Mouse (Mus musculus) spleen, postnatal 10 days (tissue): Measurements from ENCODE around the gene Mesp1.
"Not testable (repeated sequence)": the region's sequence is repeated elsewhere in the genome, so short reads cannot be mapped to it uniquely, and the experiment has no call there.

Experiments used
- DNase-seq, 2 experiments: peaks; one replicate each; pipeline ENCODE4 v3.0.0; 2021 to 2022; ENCODE audit warnings: low spot score in 2 of 2

The Mesp1 gene

DNA sequence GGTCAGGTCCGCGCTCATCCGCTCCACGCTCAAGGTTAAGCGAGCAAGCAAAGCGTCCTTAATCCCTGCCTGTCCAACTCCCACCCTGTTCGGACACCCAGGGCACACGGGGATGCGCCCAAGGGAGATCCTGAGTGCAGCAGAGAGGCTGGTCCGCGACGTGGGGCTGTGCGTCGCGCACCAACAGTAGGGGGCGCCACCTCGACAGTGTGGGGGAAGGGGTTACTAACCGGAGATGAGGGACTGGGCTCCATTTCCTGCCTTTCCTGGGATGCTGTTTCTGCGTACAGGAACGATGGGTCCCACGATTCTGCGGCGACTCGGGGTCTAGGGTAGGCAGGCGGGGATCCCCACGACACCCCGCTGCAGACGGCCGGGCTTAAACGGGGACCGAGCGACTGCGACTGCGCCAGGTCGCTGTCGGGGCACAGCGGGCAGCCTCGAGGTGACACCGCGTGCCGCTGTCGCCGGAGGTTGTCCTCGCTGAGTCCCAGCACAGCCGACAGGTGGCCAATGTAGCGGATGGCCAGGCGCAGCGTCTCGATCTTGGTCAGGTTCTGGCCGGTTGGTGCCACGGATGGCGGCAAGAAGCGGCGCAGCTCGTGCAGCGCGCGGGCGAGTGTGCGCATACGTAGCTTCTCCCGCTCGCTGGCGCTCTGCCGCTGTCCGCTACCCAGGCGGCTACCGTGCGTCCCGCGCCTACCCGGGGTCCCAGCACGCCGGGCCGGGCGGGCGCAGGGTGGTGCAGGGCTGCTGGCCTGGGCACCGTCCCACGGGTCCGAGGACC is 760 bp downstream of the Mesp1 start:
- DNase-seq, result peak in 1 of 2 experiments; percentile 50

DNA sequence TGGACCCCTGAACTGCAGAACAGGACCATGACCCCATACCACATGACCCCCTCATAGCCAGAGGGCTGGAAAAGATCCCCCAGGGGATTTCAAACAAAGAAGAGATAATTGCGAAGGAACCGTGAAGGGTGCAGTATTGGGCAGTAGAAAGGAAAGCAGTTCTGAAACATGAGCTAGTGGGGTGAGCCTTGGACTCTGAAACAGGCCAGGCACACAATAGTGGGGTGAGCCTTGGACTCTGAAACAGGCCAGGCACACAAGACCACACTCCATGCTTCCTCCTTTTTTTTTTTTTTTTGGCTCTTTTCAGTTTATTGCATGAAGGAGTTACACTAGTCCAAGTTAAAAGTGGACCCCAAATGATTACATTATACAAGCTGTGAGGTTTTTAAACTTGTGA is 3.8 kb downstream of the Mesp1 start:
- DNase-seq, result not testable (repeated sequence)

DNA sequence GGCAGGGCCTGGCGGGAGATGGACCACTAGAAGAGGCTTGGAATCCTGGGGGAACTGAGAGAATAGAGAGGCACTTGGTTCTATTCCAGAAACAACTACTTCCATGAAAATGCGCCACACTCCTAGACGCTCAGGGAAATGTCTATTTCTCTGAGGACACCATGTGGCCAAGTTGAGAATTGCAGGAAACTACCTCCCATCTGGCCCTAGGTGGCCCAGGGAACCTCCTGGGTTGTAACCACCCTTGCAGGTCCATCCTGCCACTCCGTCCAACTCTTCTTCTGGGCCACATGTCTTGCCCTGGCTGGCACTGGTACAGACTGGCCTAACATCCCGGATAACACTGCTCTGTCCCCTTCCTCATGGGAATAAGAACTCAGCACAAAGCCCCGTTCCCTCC is 7.3 kb downstream of the Mesp1 start:
- peak; percentile 45 to 74 for DNase-seq

GRCm38 (mm10) chr7:79782516-79782855 is 11.1 kb downstream of the Mesp1 start:
- DNase-seq, result no peak

DNA sequence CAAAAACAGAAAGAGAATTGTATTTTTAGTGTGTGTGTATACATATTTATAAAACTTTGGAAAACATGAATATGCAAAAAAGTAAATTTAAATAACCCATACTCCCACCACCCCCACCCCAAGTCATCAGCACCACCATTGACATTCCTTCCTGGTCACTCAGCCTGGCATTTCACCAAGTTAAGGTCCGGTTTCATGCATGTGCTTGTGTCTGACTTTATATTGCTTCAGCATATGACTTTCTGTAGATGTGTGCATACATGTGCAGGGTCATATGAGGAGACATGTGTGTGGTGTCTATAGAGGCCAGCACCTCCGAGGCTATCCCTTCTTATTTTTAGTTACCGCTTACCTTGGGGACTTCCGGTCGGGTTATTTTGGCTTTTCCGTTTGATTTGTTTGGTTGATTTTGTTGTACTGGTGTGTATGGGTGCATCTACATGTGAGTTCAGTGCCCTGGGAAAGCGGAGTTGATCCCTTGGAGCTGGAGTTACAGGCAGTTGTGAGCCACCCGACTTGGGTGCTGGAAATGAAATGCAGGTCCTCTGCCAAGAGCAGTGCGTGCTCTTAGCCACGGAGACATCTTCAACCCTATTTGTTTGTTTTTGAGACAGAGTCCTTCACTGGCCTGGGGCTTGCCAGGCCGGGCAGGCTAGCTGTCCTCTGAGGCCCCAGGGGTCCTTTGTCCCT is 11.6 kb downstream of the Mesp1 start:
- DNase-seq, result no peak

- DNase-seq, result peak; percentile 55 to 73
Measured at GRCm38 (mm10) chr7:79780647-79781626, 12.7 kb downstream of the Mesp1 start.

GRCm38 (mm10) chr7:79771561-79772512 is 21.8 kb downstream of the Mesp1 start:
- DNase-seq, result no peak

DNA sequence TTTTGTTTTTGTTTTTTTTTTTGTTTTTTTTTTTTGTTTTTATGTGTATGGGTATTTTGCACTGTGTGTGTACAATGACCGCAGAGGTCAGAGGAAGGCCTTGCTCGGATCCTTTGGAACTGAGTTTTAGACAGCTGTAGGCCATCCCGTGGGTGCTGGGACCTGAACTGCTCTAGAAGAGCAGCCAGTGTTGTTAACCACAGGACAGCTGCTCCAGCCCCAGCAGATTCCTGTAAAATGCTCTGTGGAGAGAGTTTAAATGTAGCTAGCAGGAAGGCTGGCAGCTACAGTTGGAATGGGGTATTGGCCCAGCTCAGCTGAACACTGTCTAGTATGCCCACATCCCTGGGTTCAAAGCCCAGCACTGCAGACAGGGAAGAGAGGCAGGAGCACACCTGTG is 23.9 kb downstream of the Mesp1 start:
- no peak for DNase-seq

- DNase-seq, result no peak
Measured at GRCm38 (mm10) chr7:79765991-79766390, 27.6 kb downstream of the Mesp1 start.

GRCm38 (mm10) chr7:79762106-79762505 is 31.5 kb downstream of the Mesp1 start:
- no peak for DNase-seq

- DNase-seq, result no peak
Measured at GRCm38 (mm10) chr7:79761124-79761876, 32.3 kb downstream of the Mesp1 start.

- no peak for DNase-seq
Measured at GRCm38 (mm10) chr7:79759766-79760165, 33.8 kb downstream of the Mesp1 start.

- no peak for DNase-seq
Measured at GRCm38 (mm10) chr7:79758176-79758575, 35.4 kb downstream of the Mesp1 start.

DNA sequence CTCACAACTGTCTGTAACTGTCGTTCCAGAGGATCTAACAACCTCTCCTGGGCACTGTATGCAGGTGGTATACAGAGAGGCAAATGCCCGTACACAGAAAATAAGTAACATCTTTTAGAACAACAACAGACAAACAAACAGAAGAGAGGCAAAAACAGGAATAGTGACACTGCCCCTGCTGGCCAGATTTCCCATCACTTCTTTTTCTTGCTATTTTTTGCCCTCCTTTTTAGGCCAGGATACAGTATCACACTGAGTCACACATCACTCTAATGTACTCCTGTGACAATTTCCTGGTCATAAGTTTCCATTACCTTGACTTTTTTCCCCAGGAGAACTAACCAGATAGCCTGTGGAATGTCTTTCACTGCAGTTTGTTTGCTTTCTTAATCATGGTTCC is 37.3 kb downstream of the Mesp1 start:
- DNase-seq, result no peak

DNA sequence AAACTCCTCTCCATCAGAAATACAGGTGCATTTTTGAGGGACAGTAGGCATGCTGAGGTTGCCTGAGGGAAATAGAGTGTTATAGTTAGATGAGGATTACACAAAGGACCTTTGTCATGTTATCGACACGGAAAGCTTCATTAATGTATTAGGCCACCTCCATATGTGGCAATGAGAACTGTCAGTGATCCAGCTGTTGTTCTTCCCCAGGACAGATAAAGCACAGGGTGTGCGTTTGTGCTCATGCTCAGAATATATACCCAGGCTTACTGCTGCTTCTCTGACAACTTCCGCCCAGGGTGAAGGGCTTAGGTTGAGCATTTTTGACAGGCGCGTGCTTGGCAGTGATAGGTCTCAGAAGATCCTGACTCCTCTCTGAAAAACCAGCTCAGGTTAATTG is 44.1 kb downstream of the Mesp1 start:
- DNase-seq, result no peak

DNA sequence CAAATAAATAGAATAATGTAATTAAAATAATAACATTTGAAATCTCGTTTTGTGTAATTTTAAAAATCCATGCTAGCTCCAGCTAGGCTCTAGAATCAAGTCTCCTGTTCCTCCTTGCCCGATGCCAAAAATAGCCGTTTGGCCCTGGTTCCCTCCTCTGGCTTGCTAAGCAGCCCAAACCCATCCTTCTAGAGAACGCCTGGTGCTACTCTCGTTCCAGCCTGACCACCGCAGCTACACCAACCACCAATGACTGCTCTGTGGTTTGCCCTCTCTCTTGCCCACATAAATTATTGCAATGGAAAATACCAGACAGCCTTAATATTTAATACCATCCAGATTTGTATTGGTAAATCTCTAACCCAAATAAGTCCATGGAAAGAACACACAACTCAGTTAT is 45.9 kb downstream of the Mesp1 start:
- no peak for DNase-seq

DNA sequence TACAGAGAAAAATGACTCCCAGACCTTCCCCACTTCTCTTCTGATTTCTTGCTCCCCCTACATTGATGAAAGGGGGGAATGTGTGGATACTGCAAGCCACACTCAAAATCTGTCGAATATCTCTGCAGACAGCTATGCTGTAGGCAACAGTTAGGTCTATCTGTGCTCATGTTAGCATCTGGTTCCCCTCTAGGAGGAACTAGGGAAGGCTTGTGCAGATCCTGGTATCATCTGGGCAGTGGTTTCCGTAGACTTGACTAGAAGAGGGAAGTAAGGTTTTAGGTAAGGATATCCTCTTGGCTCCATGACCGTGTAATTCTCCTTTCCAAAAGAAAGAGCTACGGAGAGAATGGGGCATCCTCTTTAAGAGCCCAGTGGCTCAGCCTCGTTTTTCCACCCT is 49.0 kb downstream of the Mesp1 start:
- no peak for DNase-seq

GRCm38 (mm10) chr7:79744051-79744450 is 49.5 kb downstream of the Mesp1 start:
- no peak for DNase-seq

GRCm38 (mm10) chr7:79742659-79743536 is 50.7 kb downstream of the Mesp1 start, which contains the start of the genes Pex11a and Wdr93:
Gene Pex11a, minus strand, starts transcription at chr7:79743131.
Gene Wdr93, plus strand, starts transcription at chr7:79743163.
- peak; percentile 29 to 78 for DNase-seq
